Mouse (Mus musculus) spleen, embryonic (tissue): ENCODE data around the gene Efhd2.

Experiments used
- CTCF ChIA-PET: fragments of 350-600 bp; sonication (Branson Sonifier 250); formaldehyde crosslinking; loops from one replicate; lab custom pipeline; 2022; lab: Charles Lee

The Efhd2 gene

DNA sequence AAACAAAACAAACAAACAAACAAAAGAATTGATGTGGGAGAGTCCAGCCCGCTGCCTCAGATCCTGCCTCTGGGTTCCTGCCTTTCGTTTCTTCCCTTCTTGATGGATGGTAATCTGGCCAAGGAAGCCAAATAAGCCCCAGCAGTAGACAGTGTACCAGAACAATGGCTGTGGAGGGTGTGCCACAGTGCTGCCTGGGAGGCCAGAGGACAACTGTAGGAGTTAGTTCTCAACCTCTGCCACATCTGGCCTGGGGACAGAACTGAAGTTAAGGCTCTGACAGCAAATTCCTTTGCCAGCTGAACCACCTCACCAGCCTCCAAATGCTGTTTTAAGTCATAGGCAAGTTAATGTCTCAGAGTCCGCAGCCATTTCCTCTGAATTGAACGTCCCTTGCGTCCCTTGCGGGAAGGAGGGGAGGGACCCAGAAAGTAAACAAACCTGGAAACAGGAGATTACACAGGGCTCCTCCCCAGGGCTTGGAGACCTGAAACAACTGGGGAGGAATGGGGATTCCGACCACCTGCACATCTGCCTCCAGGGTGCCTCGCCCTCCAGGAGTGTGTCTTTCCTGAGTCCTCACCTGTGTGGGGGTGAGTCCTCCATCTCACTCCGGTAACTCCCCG lies 6.7 kb upstream of the Efhd2 start:
- CTCF ChIA-PET, result no interaction called here

- CTCF ChIA-PET, result no interaction called here
Measured at GRCm38 (mm10) chr4:141879875-141880274, 5.2 kb upstream of the Efhd2 start.

DNA sequence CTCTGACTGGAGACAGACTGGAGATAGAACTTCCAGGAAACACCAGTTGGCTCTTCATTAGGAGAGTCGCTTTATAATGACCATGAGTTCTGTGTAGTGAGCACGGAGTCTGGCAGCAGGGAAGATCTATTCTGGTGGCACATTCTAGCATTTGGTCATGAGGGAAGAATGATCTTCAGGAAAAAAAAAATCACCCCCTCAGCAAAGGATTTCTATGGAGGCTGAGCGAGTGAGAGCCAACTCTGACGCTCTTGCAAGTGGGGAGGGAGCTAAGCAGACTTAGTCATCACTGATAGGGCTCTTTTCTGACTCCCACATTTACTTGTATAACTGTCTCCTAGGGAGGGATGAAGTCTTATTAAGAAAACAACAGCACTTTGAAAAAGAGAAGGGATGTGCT lies 4.4 kb upstream of the Efhd2 start:
- CTCF ChIA-PET, result no interaction called here

DNA sequence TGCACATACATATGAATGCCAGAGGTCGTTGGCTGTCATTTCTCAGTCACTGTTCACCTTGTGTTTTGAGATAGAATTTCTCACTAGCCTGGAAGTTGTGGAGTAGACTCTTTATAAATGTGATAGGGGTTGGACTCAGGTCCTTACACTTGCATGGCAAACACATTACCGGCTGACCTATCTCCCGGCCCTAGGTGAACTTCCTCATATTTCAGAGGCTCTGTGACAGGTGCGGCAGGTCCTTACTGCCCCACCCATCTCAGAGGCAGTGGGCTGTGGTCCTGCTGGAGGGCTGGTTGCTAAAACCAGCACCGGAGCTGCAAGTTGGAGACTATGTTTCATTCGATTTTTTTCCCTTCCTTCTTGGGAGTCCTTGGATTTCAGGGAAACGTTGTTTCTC lies 3.9 kb upstream of the Efhd2 start:
- CTCF ChIA-PET, result no interaction called here

GRCm38 (mm10) chr4:141875481-141876108 lies 875 bp upstream of the Efhd2 start:
- CTCF ChIA-PET, result no interaction called here

GRCm38 (mm10) chr4:141874111-141874600 lies 564 bp downstream of the Efhd2 start:
- CTCF ChIA-PET, result no interaction called here

DNA sequence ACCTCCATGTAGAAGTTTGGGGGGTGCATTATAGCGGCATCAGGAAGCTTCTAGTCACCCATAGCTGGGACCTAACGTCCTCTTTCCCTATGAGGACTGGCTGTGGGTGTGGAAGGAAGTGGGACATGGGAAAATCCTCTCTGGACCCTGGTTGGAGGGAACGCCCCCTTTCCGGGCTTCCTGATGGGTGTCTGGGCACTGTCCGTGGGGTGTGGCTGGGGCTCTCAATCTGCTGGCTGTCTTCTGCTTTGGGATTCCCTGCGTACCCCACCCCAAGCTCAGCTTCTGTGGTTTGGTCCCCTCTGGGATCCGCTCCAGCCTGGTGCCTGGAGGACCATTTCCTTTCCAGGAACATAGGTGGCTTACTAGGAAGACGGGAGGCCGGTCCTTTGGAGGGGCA lies 1.7 kb downstream of the Efhd2 start:
- CTCF ChIA-PET, result interaction anchor here (0.7 kb wide), 1 partner anchor 85 kb away, joined by 3 read pairs; no protein-coding TSS in a partner anchor

- CTCF ChIA-PET, result no interaction called here
Measured at GRCm38 (mm10) chr4:141871909-141872308, 2.8 kb downstream of the Efhd2 start.

- CTCF ChIA-PET, result no interaction called here
Measured at GRCm38 (mm10) chr4:141871333-141871725, 3.4 kb downstream of the Efhd2 start.

DNA sequence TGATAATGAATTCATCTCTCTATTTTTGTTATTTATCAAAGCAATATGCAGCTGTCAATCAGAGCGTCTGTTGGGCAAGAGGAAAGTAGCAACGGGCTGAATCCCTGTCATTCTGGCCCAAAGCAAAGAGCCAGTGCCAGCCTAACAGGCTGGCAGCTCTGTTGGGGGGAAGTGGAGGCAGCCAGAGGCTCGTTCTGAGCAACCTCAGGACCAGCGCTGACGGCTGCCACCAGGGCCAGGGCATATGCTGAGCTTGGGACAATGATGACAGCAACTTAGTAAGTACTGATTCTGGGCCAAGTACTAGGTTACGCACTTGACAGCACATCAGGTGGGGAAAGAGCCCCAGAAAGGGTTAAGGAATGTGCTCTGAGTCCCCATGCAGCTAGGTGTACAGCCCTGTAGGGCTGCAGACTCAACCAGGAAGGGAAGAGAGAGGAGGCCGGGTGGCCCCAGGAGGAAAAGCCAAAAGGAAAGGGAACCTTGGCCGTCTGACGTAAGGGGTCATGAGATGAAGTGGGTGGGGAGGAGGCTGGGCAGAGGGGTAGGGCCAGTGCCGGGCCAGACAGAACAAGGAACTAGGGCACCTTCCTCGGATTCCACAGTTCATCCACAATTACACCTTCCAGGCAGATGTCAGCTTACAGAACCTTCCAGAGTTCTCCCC lies 3.9 kb downstream of the Efhd2 start:
- CTCF ChIA-PET, result no interaction called here

DNA sequence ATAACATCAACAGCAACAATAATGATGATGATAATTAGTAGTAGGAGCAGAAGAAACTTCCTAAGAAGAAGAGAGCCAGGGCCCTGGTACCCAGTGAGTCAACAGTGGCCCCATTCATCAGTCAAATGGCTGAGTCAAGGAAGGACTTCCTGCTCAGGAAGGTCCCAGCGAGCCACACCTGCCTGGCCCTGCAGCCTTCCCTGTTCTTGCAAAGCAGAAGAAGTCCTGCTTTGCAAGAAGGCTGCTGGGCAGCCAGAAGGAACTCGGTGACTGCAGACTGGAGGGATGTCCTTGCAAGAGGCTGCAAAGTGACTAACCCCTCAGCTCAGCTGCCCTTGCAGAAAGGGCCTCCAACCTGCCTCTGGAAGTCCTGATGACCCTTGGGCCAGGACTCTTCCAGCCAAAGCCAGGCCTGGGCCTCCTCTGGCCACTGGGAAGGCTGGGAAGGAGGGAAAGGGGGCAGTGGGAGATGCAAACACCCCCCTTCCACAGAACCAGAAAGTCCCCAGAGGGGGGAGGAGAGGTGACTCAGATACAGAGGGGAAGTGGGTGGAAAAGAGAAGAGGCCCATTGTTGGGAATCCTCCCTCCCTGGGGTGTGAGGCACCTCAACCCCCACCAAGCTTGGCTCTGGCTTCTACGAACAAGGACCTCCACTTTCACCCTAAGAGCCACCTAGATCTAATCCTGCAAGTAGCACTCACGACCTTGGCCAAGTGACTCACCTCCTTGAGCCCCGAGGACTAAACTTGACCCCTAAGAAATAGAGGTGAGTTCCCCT lies 5.1 kb downstream of the Efhd2 start:
- CTCF ChIA-PET, result no interaction called here

- CTCF ChIA-PET, result no interaction called here
Measured at GRCm38 (mm10) chr4:141868051-141868450, 6.7 kb downstream of the Efhd2 start.

DNA sequence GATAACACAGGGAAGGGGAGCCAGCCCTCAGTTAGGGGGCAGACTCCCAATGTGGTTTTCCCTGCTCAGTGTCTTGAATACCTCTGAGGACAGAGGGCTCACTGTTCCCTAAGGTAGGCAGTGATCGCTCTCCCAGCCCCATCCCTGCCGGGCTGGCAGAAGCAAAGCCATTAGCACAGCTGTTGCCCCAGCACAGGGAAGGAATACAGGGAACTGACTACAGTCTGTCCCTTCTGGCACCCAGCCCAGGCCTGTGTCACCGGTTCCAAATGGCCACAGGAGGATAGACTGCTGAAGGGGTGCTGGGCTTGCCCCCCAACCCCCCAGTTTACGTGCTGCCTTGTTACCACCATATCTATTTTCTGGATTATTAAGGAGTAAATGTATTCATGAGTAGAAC lies 7.2 kb downstream of the Efhd2 start:
- CTCF ChIA-PET, result no interaction called here

- CTCF ChIA-PET, result no interaction called here
Measured at GRCm38 (mm10) chr4:141866933-141867490, 7.7 kb downstream of the Efhd2 start.

- CTCF ChIA-PET, result no interaction called here
Measured at GRCm38 (mm10) chr4:141865600-141865999, 9.1 kb downstream of the Efhd2 start.

- CTCF ChIA-PET, result no interaction called here
Measured at GRCm38 (mm10) chr4:141865006-141865405, 9.7 kb downstream of the Efhd2 start.

- CTCF ChIA-PET, result no interaction called here
Measured at GRCm38 (mm10) chr4:141864506-141864905, 10.2 kb downstream of the Efhd2 start.

DNA sequence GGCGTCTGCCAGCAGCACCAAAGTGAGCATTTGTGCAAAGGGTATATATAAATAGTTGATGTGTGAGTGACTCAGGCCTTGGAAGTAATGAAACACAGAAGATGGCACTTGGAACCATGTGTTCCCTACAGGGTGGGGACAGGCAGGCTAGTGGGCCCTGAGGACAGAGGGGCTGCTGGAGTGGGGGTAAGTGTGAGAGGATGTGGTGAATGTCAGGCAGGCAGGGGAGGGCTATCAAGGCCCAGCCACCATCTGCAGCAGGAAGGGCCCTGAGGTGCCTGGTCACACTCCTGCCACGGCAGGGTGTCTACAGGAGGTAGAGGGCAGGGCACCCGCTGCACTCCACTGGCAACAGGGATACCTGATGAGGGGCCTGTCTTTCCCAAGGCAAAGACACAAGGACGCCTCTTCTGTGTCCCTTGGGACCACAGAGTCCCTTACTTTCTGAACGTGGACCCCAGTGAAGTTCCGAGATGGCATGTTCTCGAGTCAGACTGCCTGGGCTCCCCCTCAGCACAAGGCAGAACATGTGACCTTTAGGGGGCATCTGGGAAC lies 10.9 kb downstream of the Efhd2 start:
- CTCF ChIA-PET, result no interaction called here

- CTCF ChIA-PET, result no interaction called here
Measured at GRCm38 (mm10) chr4:141862867-141863266, 11.9 kb downstream of the Efhd2 start.

DNA sequence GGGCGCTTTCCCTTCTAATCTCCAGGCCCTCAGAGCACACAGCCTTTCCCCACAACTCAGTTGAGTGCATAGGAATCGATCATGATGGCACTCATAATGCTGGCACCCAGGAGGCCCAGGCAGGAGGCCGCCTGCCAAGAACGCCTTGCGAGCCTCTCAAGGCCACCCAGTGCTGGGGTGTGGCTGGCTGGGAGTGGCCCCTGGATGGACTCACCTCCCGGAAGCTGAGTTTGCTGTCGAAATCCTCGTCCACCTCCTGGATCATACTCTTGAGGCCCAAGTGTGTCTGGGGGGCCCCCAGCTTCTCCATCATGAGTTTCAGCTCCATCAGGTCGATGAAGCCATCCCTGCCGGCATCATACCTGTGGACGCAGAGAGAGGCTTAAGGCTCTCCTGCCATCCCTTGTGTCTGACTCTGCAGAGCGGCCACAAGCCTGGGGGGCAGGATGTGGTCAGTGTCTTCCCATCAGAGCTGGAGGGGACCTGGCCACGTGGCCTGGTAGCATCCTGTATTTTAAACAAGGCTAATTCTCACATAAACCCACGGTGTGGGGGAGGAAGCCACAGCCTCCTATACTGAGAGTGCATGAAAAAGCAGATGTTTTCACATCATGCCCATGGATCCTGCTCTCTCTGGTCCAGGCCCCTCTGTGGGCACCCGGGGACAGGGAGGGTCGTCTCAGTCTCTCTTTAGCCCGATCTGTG lies 13.0 kb downstream of the Efhd2 start:
- CTCF ChIA-PET, result no interaction called here
